In genomic region chr17:74670031-74670430, GRCm38 (mm10) we compare ENCODE assay signal across 13 mouse cellular contexts.
"Had no signal": no experiment of that assay in that cellular context is flagged by ENCODE, and none has a peak within 500 bp of the region (broad histone marks: within the 10 kb centered on the region; RNA-seq: fewer than 3 reads in every experiment).

No protein-coding gene starts in this region.

- H3K27me3 ChIP-seq: limb, embryonic 12.5 days; liver, embryonic 15.5 days; lung, embryonic 15.5 days; neural tube, embryonic 12.5 days had no signal

- H3K9ac ChIP-seq: limb, embryonic 12.5 days; liver, embryonic 15.5 days; lung, embryonic 15.5 days; neural tube, embryonic 12.5 days had no signal

- DNase-seq: kidney, adult 11 months; kidney, postnatal 10 days; liver; midbrain, embryonic 14.5 days; thymus, adult 2 months; thymus, postnatal 25 days had no signal

- H3K4me3 ChIP-seq: limb, embryonic 12.5 days; liver, embryonic 15.5 days; lung, embryonic 15.5 days; midbrain, embryonic 10.5 days; myocyte; neural tube, embryonic 12.5 days had no signal

- H3K4me2 ChIP-seq: limb, embryonic 12.5 days; liver, embryonic 15.5 days; lung, embryonic 15.5 days; neural tube, embryonic 12.5 days had no signal

- H3K27ac ChIP-seq: limb, embryonic 12.5 days; liver, embryonic 15.5 days; lung, embryonic 15.5 days; midbrain, embryonic 10.5 days; neural tube, embryonic 12.5 days; stomach, postnatal 0 days had no signal

- H3K9me3 ChIP-seq: limb, embryonic 12.5 days; liver, embryonic 15.5 days; lung, embryonic 15.5 days; midbrain, embryonic 10.5 days; neural tube, embryonic 12.5 days had no signal

- H3K4me1 ChIP-seq: limb, embryonic 12.5 days; liver, embryonic 15.5 days; lung, embryonic 15.5 days; midbrain, embryonic 10.5 days; neural tube, embryonic 12.5 days had no signal
